Mouse (Mus musculus): Measurements from ENCODE around the gene Rimkla.

Gene Rimkla

GRCm38 (mm10) chr4:119467720-119468380 is 24.6 kb downstream of the Rimkla start:
- DNase-seq (ENCODE audit: low spot score in 2 of 2): no peak

GRCm38 (mm10) chr4:119465841-119466240 is 26.6 kb downstream of the Rimkla start:
- DNase-seq (ENCODE audit: low spot score in 2 of 2): no peak

- DNase-seq (ENCODE audit: low spot score in 2 of 2): peak; percentile 62 to 64
Measured at GRCm38 (mm10) chr4:119463756-119464419, 28.5 kb downstream of the Rimkla start.

- DNase-seq (ENCODE audit: low spot score in 2 of 2): peak; percentile 39 to 50
Measured at GRCm38 (mm10) chr4:119462858-119463755, 29.3 kb downstream of the Rimkla start.

- DNase-seq (ENCODE audit: low spot score in 2 of 2): no peak
Measured at GRCm38 (mm10) chr4:119462457-119462856, 30.0 kb downstream of the Rimkla start.

GRCm38 (mm10) chr4:119460728-119461141 is 31.7 kb downstream of the Rimkla start:
- peak in 1 of 2 experiments; percentile 7 for DNase-seq (ENCODE audit: low spot score in 2 of 2)

- DNase-seq (ENCODE audit: low spot score in 2 of 2): no peak
Measured at GRCm38 (mm10) chr4:119460296-119460695, 32.1 kb downstream of the Rimkla start.

- no peak for DNase-seq (ENCODE audit: low spot score in 2 of 2)
Measured at GRCm38 (mm10) chr4:119453533-119453932, 38.9 kb downstream of the Rimkla start.

- DNase-seq (ENCODE audit: low spot score in 2 of 2): no peak
Measured at GRCm38 (mm10) chr4:119453128-119453527, 39.3 kb downstream of the Rimkla start.

- no peak for DNase-seq (ENCODE audit: low spot score in 2 of 2)
Measured at GRCm38 (mm10) chr4:119450436-119450835, 42.0 kb downstream of the Rimkla start.

GRCm38 (mm10) chr4:119447786-119448185 is 44.6 kb downstream of the Rimkla start:
- no peak for DNase-seq (ENCODE audit: low spot score in 2 of 2)

- no peak for DNase-seq (ENCODE audit: low spot score in 2 of 2)
Measured at GRCm38 (mm10) chr4:119447261-119447660, 45.2 kb downstream of the Rimkla start.

GRCm38 (mm10) chr4:119442539-119442938 is 49.9 kb downstream of the Rimkla start:
- no peak for DNase-seq (ENCODE audit: low spot score in 2 of 2)

GRCm38 (mm10) chr4:119441836-119442235 is 50.6 kb downstream of the Rimkla start:
- no peak for DNase-seq (ENCODE audit: low spot score in 2 of 2)

GRCm38 (mm10) chr4:119437936-119438335 is 54.5 kb downstream of the Rimkla start:
- no peak for DNase-seq (ENCODE audit: low spot score in 2 of 2)

GRCm38 (mm10) chr4:119430678-119431077 is 61.8 kb downstream of the Rimkla start:
- DNase-seq (ENCODE audit: low spot score in 2 of 2): peak; percentile 44 to 56

- peak; percentile 69 to 84 for DNase-seq (ENCODE audit: low spot score in 2 of 2)
Measured at GRCm38 (mm10) chr4:119427680-119428079, 64.7 kb downstream of the Rimkla start.

- DNase-seq (ENCODE audit: low spot score in 2 of 2): no peak
Measured at GRCm38 (mm10) chr4:119425601-119426000, 66.8 kb downstream of the Rimkla start.

- peak; percentile 6 to 62 for DNase-seq (ENCODE audit: low spot score in 2 of 2)
Measured at GRCm38 (mm10) chr4:119425077-119425476, 67.4 kb downstream of the Rimkla start.

- peak; percentile 90 to 92 for DNase-seq (ENCODE audit: low spot score in 2 of 2)
Measured at GRCm38 (mm10) chr4:119422294-119422964, 70.0 kb downstream of the Rimkla start, which contains the start of the genes Ppcs and Zmynd12. Gene Ppcs, minus strand, starts transcription at chr4:119422420. Gene Zmynd12, plus strand, starts transcription at chr4:119422814.

- no peak for DNase-seq (ENCODE audit: low spot score in 2 of 2)
Measured at GRCm38 (mm10) chr4:119421921-119422293, 70.5 kb downstream of the Rimkla start.

GRCm38 (mm10) chr4:119421191-119421590 is 71.2 kb downstream of the Rimkla start:
- DNase-seq (ENCODE audit: low spot score in 2 of 2): no peak
